Comparison of ENCODE assay signal across 11 mouse cellular contexts in the genomic region with DNA sequence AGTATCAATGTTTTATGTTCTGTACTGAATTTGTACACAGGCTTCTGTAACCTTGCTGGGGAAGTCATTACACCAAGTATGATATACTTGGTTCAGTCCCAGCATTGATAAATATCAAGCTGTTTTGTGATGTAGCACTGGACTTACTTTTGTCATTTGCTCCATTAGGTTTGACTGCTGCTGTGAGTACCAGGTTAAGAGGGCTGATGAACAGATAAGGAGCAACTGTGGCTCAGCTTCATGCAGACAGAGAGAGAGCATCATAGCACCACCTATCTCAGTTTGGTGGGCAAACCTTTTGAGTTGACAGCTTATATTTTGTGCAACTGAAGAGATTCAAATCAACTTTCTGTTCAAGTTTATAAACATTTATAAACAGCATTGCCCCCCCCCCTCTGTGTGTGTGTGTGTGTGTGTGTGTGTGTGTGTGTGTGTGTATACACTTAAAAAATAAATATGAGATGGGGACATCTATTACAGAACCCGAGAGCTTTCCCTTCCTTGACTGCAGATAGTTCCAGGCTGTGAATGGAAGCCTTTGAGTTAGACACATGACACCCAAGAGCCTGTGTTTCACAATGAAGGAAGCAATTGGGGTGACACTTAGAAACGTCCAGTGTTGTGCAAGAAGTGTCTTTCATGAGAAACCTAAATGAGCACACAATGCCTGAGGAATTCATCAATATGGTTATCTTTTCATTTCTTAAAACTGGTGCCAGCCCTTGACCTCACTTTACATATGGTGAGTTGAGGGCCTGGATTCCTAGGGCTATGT.
"Had no signal": no experiment of that assay in that cellular context is flagged by ENCODE, and none has a peak within 500 bp of the region (broad histone marks: within the 10 kb centered on the region; RNA-seq: fewer than 3 reads in every experiment).

No protein-coding gene starts in this region.

- ATAC-seq: intestine, postnatal 0 days; midbrain, embryonic 13.5 days had no signal

- H3K9me3 ChIP-seq: limb, embryonic 13.5 days; midbrain, embryonic 13.5 days had no signal

- H3K27ac ChIP-seq: kidney, postnatal 0 days; layer of hippocampus, adult 2 months; limb, embryonic 13.5 days; liver, embryonic 14.5 days; midbrain, embryonic 13.5 days had no signal

- H3K4me3 ChIP-seq: layer of hippocampus, adult 2 months; limb, embryonic 13.5 days; midbrain, embryonic 13.5 days had no signal

- H3K27me3 ChIP-seq: limb, embryonic 13.5 days; midbrain, embryonic 13.5 days had no signal

- H3K4me1 ChIP-seq: limb, embryonic 13.5 days; midbrain, embryonic 13.5 days had no signal

- DNase-seq: kidney, adult 8-10 months; left cerebral cortex, postnatal 4 days; lung, adult 18-20 months; retina, postnatal 1 day; right cerebral cortex, postnatal 25 days had no signal

- H3K36me3 ChIP-seq: limb, embryonic 13.5 days; midbrain, embryonic 13.5 days had no signal
